Mouse (Mus musculus) midbrain, postnatal 0 days (tissue): ENCODE results near the gene Gm28043. TPM values are rescaled to one million over a fixed set of nuclear protein-coding genes. Genes with fewer than 3 reads are reported as not detected.

Experiments
- ATAC-seq: fragments of 200-750 bp; cut with Nextera tagmentation; 2 replicates; pipeline ENCODE4 v1.8.0; 2017; ENCODE audit warnings: moderate number of reproducible peaks, mild to moderate bottlenecking, moderate TSS enrichment, moderate library complexity; ENCODE audit not compliant: low FRiP score
- DNase-seq: peaks from one replicate; pipeline ENCODE4 v3.0.0-alpha.2; 2015; ENCODE audit warnings: low spot score
- H3K27ac ChIP-seq: fragments of 300-500 bp; sonication (generic); 2 replicates; pipeline ENCODE4 v1.5.1; 2014; ENCODE audit warnings: low read depth, mild to moderate bottlenecking, low read length, mixed read lengths
- H3K27me3 ChIP-seq: fragments of 300-500 bp; sonication (generic); 2 replicates; pipeline ENCODE4 v1.6.1; 2014; ENCODE audit warnings: low read length, control low read depth, mixed read lengths; ENCODE audit not compliant: insufficient read depth
- H3K36me3 ChIP-seq: fragments of 300-500 bp; sonication (generic); 2 replicates; pipeline ENCODE4 v1.6.1; 2014; ENCODE audit warnings: low read length, control low read depth, mixed read lengths; ENCODE audit not compliant: insufficient read depth
- H3K4me1 ChIP-seq: fragments of 300-500 bp; sonication (generic); 2 replicates; pipeline ENCODE4 v1.6.1; 2014; ENCODE audit warnings: mild to moderate bottlenecking, control low read depth, antibody characterized with exemption, low read length, mixed read lengths; ENCODE audit not compliant: insufficient read depth
- H3K4me2 ChIP-seq: fragments of 300-500 bp; sonication (generic); 2 replicates; pipeline ENCODE4 v1.6.1; 2014; ENCODE audit warnings: low read depth, mild to moderate bottlenecking, low read length, mixed read lengths; ENCODE audit not compliant: poor library complexity, severe bottlenecking
- H3K4me3 ChIP-seq: fragments of 300-500 bp; sonication (generic); 2 replicates; pipeline ENCODE4 v1.5.1; 2014; ENCODE audit warnings: low read depth, mild to moderate bottlenecking, low read length, moderate library complexity
- H3K9ac ChIP-seq: fragments of 300-500 bp; sonication (generic); replicated peaks from 2 replicates; pipeline ENCODE4 v1.6.1; 2014; ENCODE audit warnings: mild to moderate bottlenecking, low read length, moderate library complexity, mixed read lengths; ENCODE audit not compliant: poor library complexity, severe bottlenecking
- H3K9me3 ChIP-seq: fragments of 300-500 bp; sonication (generic); 2 replicates; pipeline ENCODE4 v1.6.1; 2016; ENCODE audit warnings: low read length, control low read depth
- CTCF ChIP-seq: IDR thresholded peaks from 2 replicates; pipeline ENCODE4 v1.5.1; 2016; ENCODE audit warnings: antibody characterized with exemption, mild to moderate bottlenecking
- WGBS: fragments of 180-500 bp; shearing (Covaris S2); extraction: QIAGEN DNeasy Blood & Tissue Kit; methylation state at CpG from one replicate; pipeline ENCODE4 v1.1.7; 2014; 5-methylcytosine and 5-hydroxymethylcytosine counted together
- polyA plus RNA-seq: library from polyadenylated mRNA; unstranded; fragments of >200 nt; fragmentation: Nextera tagmentation; extraction: Ambion mirVana; gene quantifications from 2 replicates; pipeline ENCODE4 v1.2.1, GENCODE M21; 2015
- total RNA-seq: library from RNA; depleted of rRNA; stranded (reverse); fragments of >200 nt; gene quantifications from 2 replicates; pipeline ENCODE4 v1.2.3, GENCODE M21; 2014

The Gm28043 gene
- total and polyA plus RNA-seq, 2 experiments from 2014 or later = 1.7 to 3.8 TPM

- Histone ChIP-seq H3K4me1 (no peaks in the 10 kb centered on the region), H3K9me3 (no peaks in the 10 kb centered on the region), H3K9ac (no peak overlapping the region), H3K36me3 (peaks cover 56% of the 10 kb centered on the region), H3K27ac (no peak overlapping the region), H3K27me3 (no peaks in the 10 kb centered on the region), H3K4me3 (no peak overlapping the region), H3K4me2 (no peak overlapping the region)
- 94% methylated on average over 2 of the region's 2 CpGs for WGBS
- no peak for DNase-seq
- no peak for TF ChIP-seq CTCF
- no peak for ATAC-seq
These were observed 78.2 kb downstream of the Gm28043 start for GRCm38 (mm10) chr17:29692827-29693226.

DNA sequence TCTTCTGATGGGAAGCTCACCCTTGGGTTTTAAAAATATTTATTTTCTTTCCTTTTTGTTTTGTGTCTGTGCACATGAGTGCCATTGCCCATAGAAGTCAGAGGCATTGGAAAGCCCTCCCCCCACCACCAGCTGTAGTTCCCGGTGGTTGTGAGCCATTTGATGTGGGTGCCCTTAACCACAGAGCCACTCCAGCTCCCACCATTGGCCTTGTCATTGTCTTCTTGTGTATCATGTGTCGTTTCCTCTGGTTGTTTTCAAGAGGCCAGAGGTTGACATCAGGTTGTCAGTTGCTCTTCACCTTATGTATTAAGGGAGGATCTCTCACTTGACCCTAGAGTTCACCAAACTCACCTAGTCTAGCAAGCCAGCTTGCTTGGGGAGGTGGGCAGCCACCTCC, 78.9 kb downstream of the Gm28043 start:
- Histone ChIP-seq H3K9me3 (no peaks in the 10 kb centered on the region), H3K9ac (no peak overlapping the region), H3K36me3 (peaks cover 58% of the 10 kb centered on the region), H3K4me1 (no peaks in the 10 kb centered on the region), H3K27me3 (no peaks in the 10 kb centered on the region), H3K4me2 (no peak overlapping the region), H3K4me3 (no peak overlapping the region), H3K27ac (no peak overlapping the region)
- no peak for TF ChIP-seq CTCF
- WGBS = 80% methylated on average over 2 of the region's 2 CpGs
- no peak for ATAC-seq
- DNase-seq = no peak

DNA sequence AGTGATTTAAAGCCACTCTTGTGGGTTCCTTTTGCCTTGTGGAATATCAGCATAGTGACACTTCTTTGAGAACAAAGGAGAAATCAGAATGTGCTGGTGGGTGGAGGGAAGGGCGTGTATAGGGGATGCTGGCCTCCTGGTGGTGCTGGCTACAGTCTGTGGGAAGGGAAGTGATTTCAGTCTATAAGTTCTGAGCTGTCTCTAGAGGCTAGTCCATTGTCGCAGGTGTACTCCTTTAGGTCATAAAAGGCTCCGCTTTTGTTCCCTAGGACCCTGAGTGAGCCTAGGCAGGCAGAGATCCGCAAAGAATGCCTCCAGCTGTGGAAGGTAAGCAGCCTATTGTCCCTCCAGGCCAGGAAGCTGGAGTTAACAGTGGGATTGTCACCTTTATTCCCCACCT, 79.8 kb downstream of the Gm28043 start:
- Histone ChIP-seq H3K27me3 (no peaks in the 10 kb centered on the region), H3K36me3 (peaks cover 58% of the 10 kb centered on the region), H3K4me3 (no peak overlapping the region), H3K9me3 (no peaks in the 10 kb centered on the region), H3K4me2 (no peak overlapping the region), H3K4me1 (no peaks in the 10 kb centered on the region), H3K27ac (no peak overlapping the region), H3K9ac (no peak overlapping the region)
- 78% methylated on average over 4 of the region's 4 CpGs for WGBS
- no peak for TF ChIP-seq CTCF
- DNase-seq (no peak), ATAC-seq (no peak)

GRCm38 (mm10) chr17:29696940-29697339, 82.3 kb downstream of the Gm28043 start:
- DNase-seq (no peak), ATAC-seq (no peak)
- no peak overlapping the region for H3K4me2 ChIP-seq
- WGBS = 91% methylated on average over 8 of the region's 8 CpGs
- no peak overlapping the region for H3K4me3 ChIP-seq
- H3K9me3 ChIP-seq = no peaks in the 10 kb centered on the region
- no peak overlapping the region for H3K27ac ChIP-seq
- no peak overlapping the region for H3K9ac ChIP-seq
- no peaks in the 10 kb centered on the region for H3K4me1 ChIP-seq
- no peaks in the 10 kb centered on the region for H3K27me3 ChIP-seq
- TF ChIP-seq CTCF = no peak
- H3K36me3 ChIP-seq = peaks cover 58% of the 10 kb centered on the region

GRCm38 (mm10) chr17:29698421-29698820, 83.7 kb downstream of the Gm28043 start:
- Histone ChIP-seq H3K36me3 (peaks cover 65% of the 10 kb centered on the region), H3K27ac (no peak overlapping the region), H3K4me2 (no peak overlapping the region), H3K27me3 (no peaks in the 10 kb centered on the region), H3K4me3 (no peak overlapping the region), H3K9me3 (no peaks in the 10 kb centered on the region), H3K9ac (no peak overlapping the region), H3K4me1 (no peaks in the 10 kb centered on the region)
- 72% methylated on average over 6 of the region's 6 CpGs for WGBS
- TF ChIP-seq CTCF = no peak
- DNase-seq (no peak), ATAC-seq (no peak)

GRCm38 (mm10) chr17:29700573-29700972, 85.9 kb downstream of the Gm28043 start:
- DNase-seq (no peak), ATAC-seq (no peak)
- Histone ChIP-seq H3K27me3 (no peaks in the 10 kb centered on the region), H3K4me1 (no peaks in the 10 kb centered on the region), H3K27ac (no peak overlapping the region), H3K9ac (no peak overlapping the region), H3K9me3 (no peaks in the 10 kb centered on the region), H3K36me3 (peaks cover 45% of the 10 kb centered on the region), H3K4me2 (no peak overlapping the region), H3K4me3 (no peak overlapping the region)
- no peak for TF ChIP-seq CTCF
- 95% methylated on average over 7 of the region's 7 CpGs for WGBS
